Mouse (Mus musculus) forebrain, embryonic 14.5 days (tissue): ENCODE data around the gene Gcfc2. TPM values are rescaled to one million over a fixed set of nuclear protein-coding genes. Genes with fewer than 3 reads are reported as not detected.

Experiments
- ATAC-seq: fragments of 200-750 bp; cut with Nextera tagmentation; 2 replicates; pipeline ENCODE4 v1.8.0; 2017; ENCODE audit warnings: mild to moderate bottlenecking, moderate library complexity
- DNase-seq: peaks from one replicate; pipeline ENCODE4 v3.0.0-alpha.2; 2015; ENCODE audit warnings: low spot score
- H3K27ac ChIP-seq: fragments of 300-500 bp; sonication (generic); 2 replicates; pipeline ENCODE4 v1.5.1; 2014; ENCODE audit warnings: low read depth, mild to moderate bottlenecking, control low read depth, low read length, moderate library complexity
- H3K27me3 ChIP-seq: fragments of 300-500 bp; sonication (generic); replicated peaks from 2 replicates; pipeline ENCODE4 v1.6.1; 2014; ENCODE audit warnings: low read length, control low read depth, mixed read lengths; ENCODE audit not compliant: control insufficient read depth, insufficient read depth
- H3K36me3 ChIP-seq: fragments of 300-500 bp; sonication (generic); 2 replicates; pipeline ENCODE4 v1.6.1; 2014; ENCODE audit warnings: low read length, control low read depth; ENCODE audit not compliant: control insufficient read depth, insufficient read depth
- H3K4me1 ChIP-seq: fragments of 300-500 bp; sonication (generic); 2 replicates; pipeline ENCODE4 v1.6.1; 2014; ENCODE audit warnings: antibody characterized with exemption, low read length, control low read depth; ENCODE audit not compliant: control insufficient read depth, insufficient read depth
- H3K4me2 ChIP-seq: fragments of 300-500 bp; sonication (generic); 2 replicates; pipeline ENCODE4 v1.6.1; 2014; ENCODE audit warnings: mild to moderate bottlenecking, control low read depth, low read length
- H3K4me3 ChIP-seq: fragments of 300-500 bp; sonication (generic); 2 replicates; pipeline ENCODE4 v1.5.1; 2014; ENCODE audit warnings: low read depth, low read length, control low read depth
- H3K9ac ChIP-seq: fragments of 300-500 bp; sonication (generic); 2 replicates; pipeline ENCODE4 v1.6.1; 2014; ENCODE audit warnings: mild to moderate bottlenecking, low read length, control low read depth, moderate library complexity
- H3K9me3 ChIP-seq: fragments of 300-500 bp; sonication (generic); replicated peaks from 2 replicates; pipeline ENCODE4 v1.6.1; 2016; ENCODE audit warnings: low read length, control low read depth, mixed read lengths; ENCODE audit not compliant: control insufficient read depth
- WGBS: fragments of 180-500 bp; shearing (Covaris S2); extraction: QIAGEN DNeasy Blood & Tissue Kit; methylation state at CpG from one replicate; pipeline ENCODE4 v1.1.7; 2014; 5-methylcytosine and 5-hydroxymethylcytosine counted together
- polyA plus RNA-seq: library from polyadenylated mRNA; unstranded; fragments of >200 nt; fragmentation: Nextera tagmentation; extraction: Ambion mirVana; gene quantifications from 2 replicates; pipeline ENCODE4 v1.2.1, GENCODE M21; 2014

Gcfc2 gene
- polyA plus RNA-seq, 1 experiment from 2014 or later: 6.9 TPM

GRCm38 (mm10) chr6:81965296-81966067, 42.0 kb downstream of the Gcfc2 start, which contains the start of gene Mrpl19:
TSS of gene Mrpl19 (minus strand) at chr6:81965958.
- ATAC-seq: peak; percentile 99
- Histone ChIP-seq H3K4me2 (peak within 1 kb of the TSS; percentile 76), H3K27me3 (no peaks in the 10 kb centered on the region), H3K9ac (peak within 1 kb of the TSS; percentile 75), H3K4me3 (peak within 1 kb of the TSS; percentile 86), H3K9me3 (no peaks in the 10 kb centered on the region), H3K4me1 (peaks cover 5% of the 10 kb centered on the region), H3K27ac (no peak within 1 kb of the TSS), H3K36me3 (peaks cover 33% of the 10 kb centered on the region)
- under 1% methylated on average over 44 of the region's 44 CpGs for WGBS
- peak; percentile 96 for DNase-seq

DNA sequence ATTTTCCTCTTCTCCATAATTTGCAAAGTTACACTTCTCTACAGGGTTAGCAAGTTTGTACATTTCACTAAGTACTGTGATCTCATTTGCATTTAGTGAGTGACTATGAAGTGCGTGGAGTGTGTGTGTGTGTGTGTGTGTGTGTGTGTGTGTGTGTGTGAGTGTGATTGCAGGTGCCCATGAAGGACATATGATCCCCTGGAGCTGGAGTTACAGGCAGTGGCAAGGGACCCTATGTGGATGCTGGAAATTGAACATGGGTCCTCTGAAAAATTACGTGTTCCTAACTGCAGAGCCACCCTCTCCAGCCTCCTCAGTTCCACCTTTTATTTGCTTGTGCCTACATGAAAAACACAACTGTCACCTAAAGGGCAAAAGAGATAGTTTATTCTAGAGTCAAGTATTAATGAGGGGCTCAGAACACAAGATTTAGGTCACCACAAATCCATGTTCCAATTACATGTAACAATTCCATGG, 42.6 kb downstream of the Gcfc2 start:
- H3K9ac ChIP-seq: no peak overlapping the region
- H3K27me3 ChIP-seq: no peaks in the 10 kb centered on the region
- DNase-seq (no peak), ATAC-seq (no peak; the same call in 1 of the 2 replicates)
- peak overlapping the region; percentile 76 for H3K4me2 ChIP-seq
- H3K36me3 ChIP-seq: peaks cover 27% of the 10 kb centered on the region
- 45% methylated on average over 2 of the region's 2 CpGs for WGBS
- peaks cover 5% of the 10 kb centered on the region for H3K4me1 ChIP-seq
- H3K4me3 ChIP-seq: peak overlapping the region; percentile 86
- no peaks in the 10 kb centered on the region for H3K9me3 ChIP-seq
- H3K27ac ChIP-seq: no peak overlapping the region

- Histone ChIP-seq H3K9me3 (no peaks in the 10 kb centered on the region), H3K36me3 (no peaks in the 10 kb centered on the region), H3K4me1 (no peaks in the 10 kb centered on the region), H3K27ac (no peak overlapping the region), H3K4me3 (no peak overlapping the region), H3K4me2 (no peak overlapping the region), H3K27me3 (no peaks in the 10 kb centered on the region), H3K9ac (no peak overlapping the region)
- WGBS: 34% methylated on average over 7 of the region's 7 CpGs
- DNase-seq (no peak), ATAC-seq (no peak)
These were observed 47.7 kb downstream of the Gcfc2 start for GRCm38 (mm10) chr6:81971196-81971595.

DNA sequence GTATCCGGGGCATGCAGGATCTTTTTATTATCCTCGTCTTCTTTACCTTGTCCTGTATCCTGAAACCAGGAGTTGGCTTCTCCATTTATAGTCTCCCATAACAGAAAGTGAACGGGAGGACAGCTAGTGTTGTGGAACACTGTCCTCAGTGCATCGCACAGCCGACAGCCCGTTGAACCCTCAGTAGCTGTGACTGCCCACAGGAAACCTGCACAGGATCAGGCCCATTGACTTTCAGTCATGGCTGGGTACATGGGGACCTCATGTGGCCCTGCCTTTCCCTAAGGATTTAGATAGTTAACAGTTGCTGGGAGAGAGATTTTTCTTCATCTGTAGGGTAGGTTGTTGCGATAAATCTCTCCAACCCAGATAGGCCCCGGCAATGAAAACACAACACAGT, 49.1 kb downstream of the Gcfc2 start:
- H3K27ac ChIP-seq: no peak overlapping the region
- no peaks in the 10 kb centered on the region for H3K9me3 ChIP-seq
- DNase-seq (no peak), ATAC-seq (no peak)
- no peak overlapping the region for H3K4me2 ChIP-seq
- H3K9ac ChIP-seq: no peak overlapping the region
- WGBS: 90% methylated on average over 8 of the region's 8 CpGs
- H3K36me3 ChIP-seq: no peaks in the 10 kb centered on the region
- H3K4me3 ChIP-seq: no peak overlapping the region
- no peaks in the 10 kb centered on the region for H3K4me1 ChIP-seq
- no peaks in the 10 kb centered on the region for H3K27me3 ChIP-seq

DNA sequence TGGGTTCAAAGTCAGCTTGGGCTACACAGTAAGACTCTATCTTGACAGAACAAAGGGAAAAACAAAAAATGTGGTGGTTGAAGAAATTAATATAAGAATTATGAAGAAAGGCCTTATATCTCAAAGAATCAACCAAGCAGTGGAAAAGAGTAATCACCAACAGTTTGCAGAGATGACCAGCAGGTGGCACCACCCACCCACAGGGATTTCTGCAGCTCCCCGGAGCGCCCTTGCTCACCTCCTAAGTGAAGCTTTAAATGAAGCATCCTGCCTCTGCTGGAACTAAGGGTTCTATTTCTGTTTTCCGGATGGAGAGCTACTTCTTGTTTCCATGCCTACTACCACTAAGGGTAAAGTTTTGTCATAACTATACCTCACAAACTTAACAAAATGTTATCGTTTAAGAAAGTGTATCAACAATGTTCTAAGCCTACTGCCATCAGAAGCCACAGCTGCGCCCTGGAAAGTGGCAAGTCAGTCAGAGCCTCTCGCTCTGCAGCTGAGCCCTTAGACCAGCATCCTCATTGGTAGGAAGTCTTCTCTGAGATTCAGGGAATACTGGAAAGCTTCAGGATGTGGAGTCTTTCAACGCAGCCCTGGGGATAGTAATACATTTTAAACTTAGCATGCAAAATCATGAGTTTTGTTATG, 52.6 kb downstream of the Gcfc2 start:
- no peaks in the 10 kb centered on the region for H3K4me1 ChIP-seq
- no peaks in the 10 kb centered on the region for H3K36me3 ChIP-seq
- ATAC-seq (peak; percentile 78), DNase-seq (peak; percentile 82)
- H3K4me2 ChIP-seq: no peak overlapping the region
- H3K27ac ChIP-seq: no peak overlapping the region
- H3K9ac ChIP-seq: no peak overlapping the region
- H3K4me3 ChIP-seq: no peak overlapping the region
- WGBS: 39% methylated on average over 7 of the region's 7 CpGs
- no peaks in the 10 kb centered on the region for H3K9me3 ChIP-seq
- no peaks in the 10 kb centered on the region for H3K27me3 ChIP-seq

GRCm38 (mm10) chr6:81979286-81979685, 55.8 kb downstream of the Gcfc2 start:
- no peak overlapping the region for H3K4me2 ChIP-seq
- no peak for DNase-seq
- no peak overlapping the region for H3K4me3 ChIP-seq
- 93% methylated on average over 4 of the region's 4 CpGs for WGBS
- no peaks in the 10 kb centered on the region for H3K4me1 ChIP-seq
- no peaks in the 10 kb centered on the region for H3K27me3 ChIP-seq
- no peak overlapping the region for H3K9ac ChIP-seq
- H3K36me3 ChIP-seq: no peaks in the 10 kb centered on the region
- H3K27ac ChIP-seq: no peak overlapping the region
- H3K9me3 ChIP-seq: no peaks in the 10 kb centered on the region
- no peak for ATAC-seq

DNA sequence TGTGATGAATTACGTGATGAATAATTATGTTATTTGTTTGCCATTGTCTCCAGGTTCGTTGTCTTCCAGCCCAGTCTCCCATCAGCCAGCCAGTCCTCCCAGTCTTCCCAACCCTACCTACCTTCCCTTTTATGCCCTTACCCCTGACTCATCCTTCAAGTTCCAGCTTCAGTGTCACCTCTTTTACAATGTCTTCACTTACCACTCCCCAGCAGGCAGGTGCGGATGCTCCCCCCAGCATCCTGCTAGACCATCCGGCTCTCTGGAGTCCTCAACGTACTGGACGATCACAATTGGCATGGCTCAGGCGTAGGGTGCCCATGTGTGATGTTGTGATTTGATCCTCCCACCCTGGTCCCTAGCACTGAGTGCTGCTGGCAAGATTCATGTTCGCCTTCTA, 62.7 kb downstream of the Gcfc2 start:
- DNase-seq (no peak), ATAC-seq (no peak)
- Histone ChIP-seq H3K9me3 (no peaks in the 10 kb centered on the region), H3K36me3 (no peaks in the 10 kb centered on the region), H3K4me2 (no peak overlapping the region), H3K27me3 (no peaks in the 10 kb centered on the region), H3K27ac (no peak overlapping the region), H3K4me1 (peaks cover 8% of the 10 kb centered on the region; the same call in 1 of the 2 replicates), H3K4me3 (no peak overlapping the region), H3K9ac (no peak overlapping the region)
- 93% methylated on average over 8 of the region's 8 CpGs for WGBS

DNA sequence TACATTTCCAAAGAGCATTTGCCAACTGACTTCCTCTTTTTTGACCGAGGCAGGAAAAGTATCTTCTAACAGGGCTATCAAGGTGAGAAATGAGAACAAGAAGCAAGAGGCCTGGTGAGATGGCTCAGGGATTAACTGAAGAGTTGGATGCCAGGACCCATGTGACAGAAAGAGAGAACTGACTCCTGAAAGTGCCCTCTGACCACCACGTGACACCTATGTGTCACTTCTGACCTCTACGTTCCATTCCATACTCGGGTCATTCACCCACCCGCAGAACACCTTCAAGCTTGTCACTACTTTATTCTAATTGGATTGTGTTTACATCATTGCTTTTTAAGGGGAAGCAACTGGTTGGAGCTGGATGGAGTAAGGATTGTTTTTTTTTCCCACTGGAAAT, 63.1 kb downstream of the Gcfc2 start:
- no peak overlapping the region for H3K9ac ChIP-seq

GRCm38 (mm10) chr6:81987010-81987409, 63.5 kb downstream of the Gcfc2 start:
- peak; percentile 85 for DNase-seq
- H3K9me3 ChIP-seq: no peaks in the 10 kb centered on the region
- H3K4me3 ChIP-seq: no peak overlapping the region
- H3K36me3 ChIP-seq: no peaks in the 10 kb centered on the region
- ATAC-seq: peak; percentile 67
- H3K9ac ChIP-seq: no peak overlapping the region
- H3K4me1 ChIP-seq: peaks cover 8% of the 10 kb centered on the region; the same call in 1 of the 2 replicates
- no peak overlapping the region for H3K27ac ChIP-seq
- 1% methylated on average over 9 of the region's 9 CpGs for WGBS
- H3K27me3 ChIP-seq: no peaks in the 10 kb centered on the region
- no peak overlapping the region for H3K4me2 ChIP-seq

More for the DNA sequence above, 63.1 kb downstream of the Gcfc2 start:
- H3K9me3 ChIP-seq: no peaks in the 10 kb centered on the region
- no peaks in the 10 kb centered on the region for H3K27me3 ChIP-seq
- peaks cover 8% of the 10 kb centered on the region; the same call in 1 of the 2 replicates for H3K4me1 ChIP-seq
- ATAC-seq (peak; percentile 16; the same call in 1 of the 2 replicates), DNase-seq (no peak)
- no peak overlapping the region for H3K4me3 ChIP-seq
- no peaks in the 10 kb centered on the region for H3K36me3 ChIP-seq
- WGBS: 50% methylated on average over 5 of the region's 5 CpGs
- no peak overlapping the region for H3K4me2 ChIP-seq
- H3K27ac ChIP-seq: no peak overlapping the region
